Mouse (Mus musculus) erythroblast, embryonic 14.5 days (primary cell): ENCODE measurements around the gene Tubb2a. TPM values are rescaled to one million over a fixed set of nuclear protein-coding genes. Genes with fewer than 3 reads are reported as not detected.
A peak's percentile ranks its signal among the peaks of the same experiment; 100 is the strongest.

ENCODE experiments used
- H3K27me3 ChIP-seq: 2 replicates; pipeline ENCODE4 v1.6.1; 2012; ENCODE audit warnings: inconsistent platforms; ENCODE audit not compliant: control insufficient read depth
- H3K36me3 ChIP-seq: 2 replicates; pipeline ENCODE4 v1.6.1; 2012; ENCODE audit warnings: mild to moderate bottlenecking, inconsistent platforms; ENCODE audit not compliant: control insufficient read depth
- H3K4me1 ChIP-seq: 2 replicates; pipeline ENCODE4 v1.6.1; 2012; ENCODE audit warnings: inconsistent platforms; ENCODE audit not compliant: control insufficient read depth
- H3K4me3 ChIP-seq: replicated peaks from 2 replicates; pipeline ENCODE3; 2012; ENCODE audit warnings: moderate library complexity, mild to moderate bottlenecking, inconsistent platforms
- H3K9me3 ChIP-seq: 2 replicates; pipeline ENCODE4 v1.6.1; 2012; ENCODE audit warnings: low read length, inconsistent platforms, mixed read lengths; ENCODE audit not compliant: control insufficient read depth
- GATA1 ChIP-seq: IDR thresholded peaks from 2 replicates; pipeline ENCODE4 v1.6.1; 2012; ENCODE audit warnings: low read length, inconsistent platforms, mixed read lengths
- TAL1 ChIP-seq: IDR thresholded peaks from 3 replicates; pipeline ENCODE4 v1.6.1; 2012; ENCODE audit warnings: low read length, inconsistent platforms, mixed read lengths
- polyA plus RNA-seq: library from polyadenylated mRNA; stranded (reverse); fragments of >175 nt; gene quantifications from 2 replicates; pipeline ENCODE4 v1.2.3, GENCODE M21; 2012

Gene Tubb2a
- polyA plus RNA-seq: 6.1 and 9.8 TPM in 2 replicates

DNA sequence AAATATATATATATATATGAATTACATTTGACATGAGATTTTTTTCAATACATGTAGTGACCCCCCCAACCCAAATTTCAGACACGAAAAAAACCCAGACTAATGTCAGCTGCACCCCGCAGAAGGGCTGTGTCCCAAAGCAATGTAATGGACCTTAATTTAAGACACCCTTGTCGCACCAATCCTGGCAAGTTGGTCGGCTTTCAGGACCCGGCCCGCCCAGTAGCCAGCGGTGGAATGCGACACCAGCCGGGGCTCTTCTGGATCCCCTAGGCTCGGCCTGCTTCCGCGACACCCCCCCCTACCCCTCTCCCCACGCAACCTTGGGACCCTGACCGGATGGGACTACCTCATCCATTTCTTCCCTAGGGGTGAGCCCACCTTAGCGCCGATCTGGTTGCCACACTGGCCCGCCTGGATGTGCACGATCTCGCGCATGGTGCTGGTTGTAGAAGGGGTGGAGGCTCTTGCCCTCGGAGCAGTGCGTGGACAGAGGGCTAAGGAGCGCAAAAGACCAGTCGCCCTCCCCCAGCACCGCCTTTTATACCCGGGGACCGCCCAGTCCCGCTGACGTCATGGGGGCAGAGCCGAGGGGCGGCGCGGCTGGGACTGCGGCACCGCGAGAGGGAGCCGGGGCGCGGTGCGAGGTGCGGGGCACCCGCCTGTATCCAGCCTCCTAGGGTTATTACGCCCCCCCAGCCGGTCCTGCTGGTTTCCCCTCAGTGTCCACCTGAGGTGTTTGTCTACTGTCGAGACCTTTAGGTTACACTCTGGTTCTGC, at the start of gene Tubb2a:
TSS of gene Tubb2a (minus strand) at position 516 of the 780 bp plus-strand sequence.
- peak within 1 kb of the TSS; percentile 87 for H3K4me3 ChIP-seq
- no peaks in the 10 kb centered on the region for H3K9me3 ChIP-seq
- peaks cover 28% of the 10 kb centered on the region for H3K36me3 ChIP-seq
- TF ChIP-seq GATA1 (no peak), TAL1 (no peak)
- H3K27me3 ChIP-seq: peaks cover 14% of the 10 kb centered on the region
- peaks cover 22% of the 10 kb centered on the region for H3K4me1 ChIP-seq

GRCm38 (mm10) chr13:34125711-34126110, 47.9 kb upstream of the Tubb2a start:
- TF ChIP-seq GATA1 (no peak), TAL1 (no peak)
- no peaks in the 10 kb centered on the region; the same call in 1 of the 2 replicates for H3K9me3 ChIP-seq
- no peaks in the 10 kb centered on the region for H3K36me3 ChIP-seq
- H3K27me3 ChIP-seq: peaks cover 32% of the 10 kb centered on the region
- H3K4me3 ChIP-seq: no peak overlapping the region
- peaks cover 14% of the 10 kb centered on the region for H3K4me1 ChIP-seq

DNA sequence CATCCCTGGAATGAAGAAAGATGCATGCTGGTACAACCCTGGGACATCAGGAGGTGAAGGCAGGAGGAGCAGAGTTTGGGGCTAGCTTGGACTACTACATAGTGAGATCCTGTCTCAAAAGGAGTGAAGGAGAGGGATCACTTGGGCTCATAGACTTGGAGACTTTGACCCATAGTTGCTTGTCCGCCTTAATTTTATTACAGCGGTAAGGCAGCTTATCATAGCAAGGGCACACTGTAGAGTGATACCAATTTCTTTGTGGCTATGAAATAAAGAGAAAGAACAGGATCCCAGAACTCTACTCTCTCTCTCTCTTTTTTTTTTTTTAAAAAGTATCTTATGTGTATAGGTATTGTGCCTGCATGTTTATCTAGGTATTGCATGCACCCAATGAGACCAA, 42.7 kb upstream of the Tubb2a start:
- TF ChIP-seq GATA1 (no peak), TAL1 (no peak)

DNA sequence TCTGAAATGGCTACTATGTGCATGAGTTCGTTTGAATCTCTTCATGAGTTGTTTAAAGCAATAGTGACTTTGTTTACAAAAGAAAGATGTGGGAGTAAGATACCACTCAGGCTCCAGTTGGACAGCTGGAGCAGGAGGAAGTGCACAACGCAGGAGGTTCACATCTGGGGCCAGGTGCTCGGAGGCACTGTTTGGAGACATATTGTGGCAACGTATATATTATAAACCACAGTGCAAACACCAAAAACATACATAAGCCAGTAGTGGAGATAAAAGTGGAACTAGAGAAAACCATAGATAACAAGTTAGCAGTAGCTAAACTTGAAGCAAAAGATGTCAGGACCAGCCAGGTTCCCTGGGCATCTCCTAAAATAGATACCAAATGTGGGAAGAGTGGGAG, 41.6 kb upstream of the Tubb2a start:
- Histone ChIP-seq H3K4me3 (no peak overlapping the region), H3K36me3 (no peaks in the 10 kb centered on the region), H3K27me3 (peaks cover 2% of the 10 kb centered on the region; the same call in 1 of the 2 replicates), H3K4me1 (peaks cover 19% of the 10 kb centered on the region), H3K9me3 (no peaks in the 10 kb centered on the region)
- TF ChIP-seq TAL1 (no peak), GATA1 (no peak)

More for the DNA sequence above, 42.7 kb upstream of the Tubb2a start:
- H3K36me3 ChIP-seq: no peaks in the 10 kb centered on the region
- no peak overlapping the region for H3K4me3 ChIP-seq
- H3K27me3 ChIP-seq: peaks cover 5% of the 10 kb centered on the region; the same call in 1 of the 2 replicates
- peaks cover 17% of the 10 kb centered on the region for H3K4me1 ChIP-seq
- H3K9me3 ChIP-seq: no peaks in the 10 kb centered on the region

DNA sequence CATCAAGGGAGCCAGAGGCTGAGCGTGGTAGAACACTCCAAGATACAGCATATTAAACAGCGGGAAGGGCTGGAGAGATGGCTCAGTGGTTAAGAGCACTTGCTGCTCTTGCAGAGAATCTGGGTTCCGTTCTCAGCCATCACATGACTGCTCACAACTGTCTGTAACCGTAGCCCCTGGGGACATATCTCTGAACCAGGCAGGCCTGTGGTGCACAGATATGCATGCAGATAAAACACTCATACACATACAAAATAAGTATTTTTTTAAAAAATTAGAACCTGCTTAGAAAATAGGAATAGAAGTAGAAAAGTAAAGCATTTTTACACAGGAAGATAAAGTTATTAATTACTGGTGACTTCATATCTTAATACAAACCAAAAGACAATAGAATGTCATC, 41.0 kb upstream of the Tubb2a start:
- Histone ChIP-seq H3K4me1 (peaks cover 19% of the 10 kb centered on the region), H3K27me3 (no peaks in the 10 kb centered on the region; the same call in 1 of the 2 replicates), H3K36me3 (no peaks in the 10 kb centered on the region), H3K9me3 (no peaks in the 10 kb centered on the region), H3K4me3 (no peak overlapping the region)
- TF ChIP-seq TAL1 (peak; percentile 25; the same call in 1 of the 3 replicates), GATA1 (no peak)

DNA sequence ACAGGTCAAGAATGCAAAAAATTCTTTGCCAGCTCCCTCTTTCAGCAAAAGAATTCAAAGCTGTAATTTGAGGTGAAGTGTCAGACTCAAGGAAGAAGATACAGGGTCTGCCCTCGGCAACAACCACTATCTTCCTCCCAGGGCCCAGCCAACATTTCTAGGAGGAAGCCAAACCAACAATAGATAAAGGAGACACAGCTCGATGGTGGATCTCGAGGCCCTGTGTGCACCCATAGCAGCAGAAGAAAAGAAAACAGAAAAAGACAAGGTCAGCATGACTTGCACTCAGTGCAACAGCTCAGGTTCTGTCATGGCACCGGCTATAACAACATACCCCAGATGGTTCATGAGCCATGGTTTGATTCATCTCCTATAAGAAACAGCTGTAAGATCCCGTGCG, 38.7 kb upstream of the Tubb2a start:
- TF ChIP-seq GATA1 (no peak), TAL1 (no peak)
- Histone ChIP-seq H3K36me3 (no peaks in the 10 kb centered on the region), H3K27me3 (no peaks in the 10 kb centered on the region; the same call in 1 of the 2 replicates), H3K9me3 (no peaks in the 10 kb centered on the region), H3K4me3 (no peak overlapping the region), H3K4me1 (peaks cover 19% of the 10 kb centered on the region)

DNA sequence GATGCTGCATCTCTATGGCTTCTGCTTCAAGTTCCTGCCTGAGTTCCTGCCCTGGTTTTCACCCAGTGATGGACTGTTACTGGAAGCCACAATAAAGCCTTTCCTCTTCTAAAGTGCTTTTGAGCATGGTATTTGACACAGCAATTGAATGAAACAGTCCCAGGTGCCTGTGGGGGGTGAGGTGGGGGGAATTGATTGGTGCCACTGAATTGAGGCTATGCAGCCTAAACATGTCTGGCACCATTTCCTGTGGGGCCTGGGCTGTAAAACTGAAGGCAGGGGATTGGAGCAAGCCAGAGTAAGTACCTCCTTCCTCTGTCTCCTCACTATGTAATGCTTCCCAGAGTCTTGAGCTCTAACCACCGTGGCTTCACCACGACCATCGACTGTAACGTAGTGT, 36.8 kb upstream of the Tubb2a start:
- no peaks in the 10 kb centered on the region for H3K27me3 ChIP-seq
- no peaks in the 10 kb centered on the region for H3K9me3 ChIP-seq
- H3K36me3 ChIP-seq: no peaks in the 10 kb centered on the region
- H3K4me3 ChIP-seq: no peak overlapping the region
- peaks cover 19% of the 10 kb centered on the region for H3K4me1 ChIP-seq
- TF ChIP-seq GATA1 (no peak), TAL1 (no peak)

GRCm38 (mm10) chr13:34113086-34113485, 35.3 kb upstream of the Tubb2a start:
- peaks cover 10% of the 10 kb centered on the region for H3K4me1 ChIP-seq
- no peak for TF ChIP-seq GATA1
- no peak for TF ChIP-seq TAL1
- H3K27me3 ChIP-seq: no peaks in the 10 kb centered on the region
- H3K9me3 ChIP-seq: no peaks in the 10 kb centered on the region
- no peak overlapping the region for H3K4me3 ChIP-seq
- no peaks in the 10 kb centered on the region for H3K36me3 ChIP-seq

DNA sequence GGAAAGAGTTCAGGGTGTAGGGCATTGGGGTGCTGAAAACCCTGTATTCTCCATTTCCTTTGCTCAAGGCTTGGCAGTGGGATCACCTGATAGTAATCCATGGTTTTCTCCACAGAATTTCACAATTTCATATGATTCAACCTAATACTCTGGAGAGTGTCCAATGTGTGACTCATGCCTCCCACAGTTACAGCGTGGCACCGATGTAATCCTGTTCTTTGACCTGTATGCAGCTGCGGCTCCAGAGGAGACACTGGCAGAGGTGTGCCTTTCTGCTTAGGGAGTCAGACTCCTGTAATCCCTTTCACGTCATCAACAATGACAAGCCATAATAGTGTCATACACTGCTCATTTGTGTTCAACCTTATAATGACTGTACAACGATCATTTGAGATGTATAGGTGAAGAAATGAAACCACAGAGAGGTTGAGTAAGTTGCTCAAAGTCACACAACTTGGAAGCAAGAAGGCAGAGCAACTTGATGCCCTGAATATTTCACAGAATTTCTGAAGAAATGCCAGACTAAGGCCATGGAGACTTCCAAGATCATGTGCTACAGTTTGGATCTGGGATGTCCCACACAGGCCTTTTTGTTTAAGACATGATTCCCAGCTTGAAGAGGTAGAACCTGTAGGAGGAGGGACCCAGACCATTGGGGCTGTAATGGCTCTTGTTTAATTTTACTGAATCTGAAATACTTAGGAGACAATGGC, 34.7 kb upstream of the Tubb2a start:
- Histone ChIP-seq H3K4me3 (no peak overlapping the region), H3K36me3 (no peaks in the 10 kb centered on the region), H3K4me1 (peaks cover 10% of the 10 kb centered on the region), H3K9me3 (no peaks in the 10 kb centered on the region), H3K27me3 (no peaks in the 10 kb centered on the region)
- no peak for TF ChIP-seq GATA1
- TF ChIP-seq TAL1: no peak
